Mouse (Mus musculus) ES-E14 (cell line): ENCODE measurements around the gene 4930442H23Rik. TPM values are rescaled to one million over a fixed set of nuclear protein-coding genes. Genes with fewer than 3 reads are reported as not detected.

Source experiments
- DNase-seq: peaks from one replicate; pipeline ENCODE4 v3.0.0-alpha.2; 2013; ENCODE audit warnings: low read depth, low spot score
- H3K27ac ChIP-seq: 2 replicates; pipeline ENCODE4 v1.5.1; 2012; ENCODE audit warnings: low read depth, mild to moderate bottlenecking, low read length, moderate library complexity, mixed read lengths; ENCODE audit not compliant: poor library complexity, insufficient read depth, severe bottlenecking
- H3K36me3 ChIP-seq: 2 replicates; pipeline ENCODE4 v1.6.1; 2012; ENCODE audit warnings: mild to moderate bottlenecking, low read length, moderate library complexity, mixed read lengths; ENCODE audit not compliant: control insufficient read depth, poor library complexity, insufficient read depth, severe bottlenecking
- H3K4me1 ChIP-seq, 2 experiments: fragments of 150-350 bp in 1 of 2; sonication (generic) in 1 of 2; 2 replicates each; pipeline ENCODE4 v1.6.1; 2012; ENCODE audit warnings: low read length in 2 of 2, mild to moderate bottlenecking in 1 of 2, mixed read lengths in 1 of 2; ENCODE audit not compliant: control insufficient read depth in 2 of 2, insufficient read depth in 2 of 2, poor library complexity in 1 of 2
- H3K4me3 ChIP-seq, 2 experiments: fragments of 150-350 bp in 1 of 2; sonication (generic) in 1 of 2; 2 replicates each; pipeline ENCODE4 v1.5.1; 2012; ENCODE audit warnings: low read length in 2 of 2, low read depth in 1 of 2, mild to moderate bottlenecking in 1 of 2, mixed read lengths in 1 of 2; ENCODE audit not compliant: insufficient read depth in 1 of 2, poor library complexity in 1 of 2, severe bottlenecking in 1 of 2
- H3K9ac ChIP-seq: 2 replicates; pipeline ENCODE4 v1.6.1; 2012; ENCODE audit warnings: low read depth, mild to moderate bottlenecking, low read length, mixed read lengths; ENCODE audit not compliant: poor library complexity, insufficient read depth, severe bottlenecking
- H3K9me3 ChIP-seq: fragments of 150-350 bp; sonication (generic); 2 replicates; pipeline ENCODE4 v1.6.1; 2012; ENCODE audit warnings: low read depth, mild to moderate bottlenecking, low read length; ENCODE audit not compliant: control insufficient read depth, insufficient read depth
- CHD2 ChIP-seq: IDR thresholded peaks from 2 replicates; pipeline ENCODE4 v1.6.1; 2014; ENCODE audit warnings: mild to moderate bottlenecking, low read depth, low read length, inconsistent platforms
- HCFC1 ChIP-seq: IDR thresholded peaks from 2 replicates; pipeline ENCODE4 v1.6.1; 2012; ENCODE audit warnings: low read length, inconsistent platforms, borderline replicate concordance; ENCODE audit not compliant: insufficient read depth
- MAFK ChIP-seq: IDR thresholded peaks from 2 replicates; pipeline ENCODE4 v1.6.1; 2014; ENCODE audit warnings: mild to moderate bottlenecking, low read depth, low read length, inconsistent platforms; ENCODE audit not compliant: insufficient read depth
- ZC3H11A ChIP-seq: IDR thresholded peaks from 2 replicates; pipeline ENCODE4 v1.6.1; 2012; ENCODE audit warnings: low read depth, mild to moderate bottlenecking, inconsistent platforms, low read length, borderline replicate concordance
- ZNF384 ChIP-seq: IDR thresholded peaks from 2 replicates; pipeline ENCODE4 v1.6.1; 2012; ENCODE audit warnings: low read depth, low read length, inconsistent platforms
- in situ Hi-C, 2 experiments: fragments of 600-800 bp; cut with MboI; formaldehyde crosslinking; loops; one replicate each; pipeline ENCODE4 v1.15.1; 2025; ENCODE audit warnings: low sequenced_read_pairs in 2 of 2, inconsistent platforms in 1 of 2; ENCODE audit not compliant: unreplicated experiment in 2 of 2
- total RNA-seq: library from RNA; depleted of rRNA; stranded (reverse); fragments of 300-350 nt; gene quantifications from 2 replicates; pipeline ENCODE4 v1.2.3, GENCODE M21; 2012

4930442H23Rik gene
- total RNA-seq, 1 experiment: 0.54 TPM

DNA sequence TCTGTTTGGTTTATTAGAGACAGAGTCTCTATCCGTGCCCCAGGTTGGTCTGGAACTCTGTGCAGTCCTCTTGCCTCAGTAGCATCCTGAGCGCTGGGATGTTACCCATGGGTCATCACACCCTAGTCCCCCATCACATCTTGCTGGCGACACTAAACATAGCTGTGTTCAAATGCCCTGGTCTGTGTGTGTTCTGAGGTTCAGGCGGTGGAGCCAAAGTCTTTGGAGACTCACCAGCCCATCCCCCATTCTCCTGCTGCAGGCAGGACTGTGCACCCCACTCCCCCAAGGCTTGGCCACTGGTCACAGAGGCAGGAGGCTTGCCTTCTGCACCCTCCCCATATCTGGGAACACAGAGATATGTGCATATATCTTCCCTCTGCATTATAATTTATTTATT lies 20.5 kb upstream of the 4930442H23Rik start:
- Histone ChIP-seq H3K4me3 (no peak overlapping the region), H3K36me3 (no peaks in the 10 kb centered on the region), H3K9me3 (no peaks in the 10 kb centered on the region), H3K4me1 (no peaks in the 10 kb centered on the region), H3K27ac (no peak overlapping the region; the same call in 1 of the 2 replicates), H3K9ac (no peak overlapping the region)
- DNase-seq: no peak
- TF ChIP-seq MAFK (no peak), ZNF384 (no peak), CHD2 (no peak), HCFC1 (no peak), ZC3H11A (no peak)
- in situ Hi-C loops: no loop called here

GRCm38 (mm10) chr10:81202978-81203720 lies 19.5 kb upstream of the 4930442H23Rik start:
- in situ Hi-C loops: no loop called here
- Histone ChIP-seq H3K9ac (no peak overlapping the region), H3K27ac (no peak overlapping the region), H3K9me3 (no peaks in the 10 kb centered on the region), H3K36me3 (no peaks in the 10 kb centered on the region), H3K4me1 (no peaks in the 10 kb centered on the region), H3K4me3 (no peak overlapping the region)
- TF ChIP-seq ZNF384 (no peak), HCFC1 (no peak), CHD2 (no peak), ZC3H11A (no peak), MAFK (no peak)
- no peak for DNase-seq

DNA sequence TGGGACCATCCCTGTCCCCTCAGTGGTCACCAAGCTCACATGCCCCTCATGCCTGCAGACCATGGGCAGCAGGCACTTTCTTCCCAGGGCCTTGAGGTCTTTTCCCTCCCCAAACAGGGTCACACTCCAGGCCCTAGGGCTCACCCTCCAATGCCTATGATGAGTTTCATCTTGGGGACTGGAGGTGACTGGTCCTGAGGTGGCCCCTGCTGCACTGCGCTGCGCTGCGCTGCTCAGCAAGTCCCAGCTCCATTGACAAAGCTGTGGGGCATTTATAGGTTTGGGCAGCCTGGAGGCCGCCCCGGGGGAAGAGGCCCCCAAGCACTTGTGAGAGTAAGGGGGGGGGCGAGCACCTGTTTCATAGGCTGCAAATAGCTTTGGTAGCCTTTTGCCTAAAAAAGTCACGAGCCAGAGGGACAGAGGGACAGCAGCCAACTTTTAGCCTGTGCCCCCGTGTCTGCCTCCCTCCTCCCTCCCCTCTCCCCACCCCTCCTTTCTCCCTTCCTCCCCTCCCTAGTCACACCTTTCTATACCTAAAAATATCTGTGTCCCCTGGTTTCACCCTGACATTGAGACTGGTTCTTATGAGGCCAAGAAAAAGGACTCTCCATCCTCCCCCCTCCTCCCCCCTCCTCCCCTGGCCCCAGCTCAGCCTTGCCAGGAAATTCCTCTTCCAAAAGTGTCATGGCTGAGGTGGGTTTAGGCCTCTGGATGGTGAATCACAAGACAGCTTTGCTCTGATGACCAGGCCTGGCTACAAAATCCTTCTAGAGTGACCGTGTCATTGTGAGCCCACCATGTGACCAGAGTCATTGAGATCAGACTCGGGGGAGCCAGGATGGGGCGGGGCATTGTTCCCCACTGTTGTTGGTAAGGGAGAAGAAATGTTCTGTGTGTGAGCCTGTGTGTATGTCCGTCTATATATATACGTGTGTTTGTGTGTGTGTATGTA lies 18.4 kb upstream of the 4930442H23Rik start, which contains the start of gene Nmrk2:
Gene Nmrk2 (minus strand): TSS at position 245 of the 952 bp plus-strand sequence.
- H3K9ac ChIP-seq: no peak within 1 kb of the TSS
- no peaks in the 10 kb centered on the region for H3K4me1 ChIP-seq
- DNase-seq: no peak
- no peak within 1 kb of the TSS for H3K4me3 ChIP-seq
- in situ Hi-C loops: no loop called here
- TF ChIP-seq ZNF384 (no peak), HCFC1 (no peak), MAFK (no peak), CHD2 (no peak), ZC3H11A (no peak)
- peak within 1 kb of the TSS; percentile 0; the same call in 1 of the 2 replicates for H3K27ac ChIP-seq
- no peaks in the 10 kb centered on the region for H3K9me3 ChIP-seq
- no peaks in the 10 kb centered on the region for H3K36me3 ChIP-seq

- Histone ChIP-seq H3K36me3 (no peaks in the 10 kb centered on the region), H3K9ac (no peak overlapping the region), H3K4me1 (no peaks in the 10 kb centered on the region), H3K27ac (no peak overlapping the region), H3K4me3 (no peak overlapping the region), H3K9me3 (no peaks in the 10 kb centered on the region)
- no peak for TF ChIP-seq HCFC1
- no peak for TF ChIP-seq ZC3H11A
- TF ChIP-seq CHD2: no peak
- no peak for TF ChIP-seq MAFK
- no peak for DNase-seq
- in situ Hi-C loops: no loop called here
These were observed 17.1 kb upstream of the 4930442H23Rik start for GRCm38 (mm10) chr10:81200605-81201287.
